Mouse (Mus musculus) lung, embryonic 14.5 days (tissue): ENCODE measurements around the gene Cry2. TPM values are rescaled to one million over a fixed set of nuclear protein-coding genes. Genes with fewer than 3 reads are reported as not detected.

Experiments used
- ATAC-seq: fragments of 200-750 bp; cut with Nextera tagmentation; 2 replicates; pipeline ENCODE4 v1.8.0; 2017; ENCODE audit warnings: mild to moderate bottlenecking, moderate TSS enrichment, moderate library complexity; ENCODE audit not compliant: insufficient read depth
- DNase-seq: peaks from one replicate; pipeline ENCODE4 v3.0.0-alpha.2; 2015
- H3K27ac ChIP-seq: fragments of 300-500 bp; sonication (generic); 2 replicates; pipeline ENCODE4 v1.5.1; 2014; ENCODE audit warnings: low read depth, mild to moderate bottlenecking, moderate library complexity
- H3K27me3 ChIP-seq: fragments of 300-500 bp; sonication (generic); 2 replicates; pipeline ENCODE4 v1.6.1; 2014; ENCODE audit warnings: low read length, control low read depth; ENCODE audit not compliant: insufficient read depth
- H3K36me3 ChIP-seq: fragments of 300-500 bp; sonication (generic); 2 replicates; pipeline ENCODE4 v1.6.1; 2014; ENCODE audit warnings: control low read depth; ENCODE audit not compliant: insufficient read depth
- H3K4me1 ChIP-seq: fragments of 300-500 bp; sonication (generic); 2 replicates; pipeline ENCODE4 v1.6.1; 2014; ENCODE audit warnings: antibody characterized with exemption, control low read depth; ENCODE audit not compliant: insufficient read depth
- H3K4me2 ChIP-seq: fragments of 300-500 bp; sonication (generic); 2 replicates; pipeline ENCODE4 v1.6.1; 2014; ENCODE audit warnings: mild to moderate bottlenecking
- H3K4me3 ChIP-seq: fragments of 300-500 bp; sonication (generic); 2 replicates; pipeline ENCODE4 v1.5.1; 2014; ENCODE audit warnings: low read depth, low read length
- H3K9ac ChIP-seq: fragments of 300-500 bp; sonication (generic); 2 replicates; pipeline ENCODE4 v1.6.1; 2014
- H3K9me3 ChIP-seq: fragments of 300-500 bp; sonication (generic); 2 replicates; pipeline ENCODE4 v1.6.1; 2016; ENCODE audit warnings: low read depth, low read length, control low read depth
- CTCF ChIP-seq: IDR thresholded peaks from 2 replicates; pipeline ENCODE4 v1.5.1; 2016; ENCODE audit warnings: antibody characterized with exemption, low read depth
- WGBS: fragments of 180-500 bp; shearing (Covaris S2); extraction: QIAGEN DNeasy Blood & Tissue Kit; methylation state at CpG from one replicate; pipeline ENCODE4 v1.1.7; 2014; 5-methylcytosine and 5-hydroxymethylcytosine counted together
- polyA plus RNA-seq: library from polyadenylated mRNA; unstranded; fragments of >200 nt; fragmentation: Nextera tagmentation; extraction: Ambion mirVana; gene quantifications from 2 replicates; pipeline ENCODE4 v1.2.1, GENCODE M21; 2014

The Cry2 gene
- polyA plus RNA-seq, 1 experiment from 2014 or later: 22.0 TPM

DNA sequence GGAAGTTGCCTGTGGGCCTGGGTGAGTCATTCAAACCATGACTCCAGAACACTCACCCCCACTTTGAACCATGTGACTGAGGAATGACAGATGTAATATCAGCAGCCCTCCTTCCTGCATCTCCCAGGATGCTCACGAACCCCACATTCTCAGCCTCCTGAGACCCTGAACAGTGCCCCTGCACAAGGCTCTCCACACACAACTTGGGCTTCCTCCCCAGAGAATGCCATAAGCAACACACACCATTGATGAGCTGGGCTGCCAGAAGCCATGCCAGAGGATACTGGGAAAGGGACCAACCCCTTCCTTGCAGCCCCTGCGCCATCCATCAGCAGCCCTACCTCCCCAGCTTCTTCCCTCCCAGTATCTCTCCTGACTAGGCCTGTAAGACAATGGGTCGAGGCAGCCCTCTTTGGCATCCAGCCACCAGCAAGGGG lies 45.7 kb downstream of the Cry2 start:
- Histone ChIP-seq H3K4me1 (peaks cover 24% of the 10 kb centered on the region; the same call in 1 of the 2 replicates), H3K27me3 (no peaks in the 10 kb centered on the region), H3K27ac (no peak overlapping the region), H3K4me3 (peak overlapping the region; percentile 66), H3K9me3 (no peaks in the 10 kb centered on the region), H3K9ac (peak overlapping the region; percentile 62; the same call in 1 of the 2 replicates), H3K4me2 (peak overlapping the region; percentile 84), H3K36me3 (peaks cover 39% of the 10 kb centered on the region)
- no peak for TF ChIP-seq CTCF
- ATAC-seq (no peak; the same call in 1 of the 2 replicates), DNase-seq (peak; percentile 13)
- 40% methylated on average over 3 of the region's 3 CpGs for WGBS

- no peak overlapping the region for H3K9ac ChIP-seq
- peaks cover 42% of the 10 kb centered on the region for H3K36me3 ChIP-seq
- WGBS: 79% methylated on average over 4 of the region's 4 CpGs
- H3K4me3 ChIP-seq: no peak overlapping the region
- H3K9me3 ChIP-seq: no peaks in the 10 kb centered on the region
- TF ChIP-seq CTCF: no peak
- no peaks in the 10 kb centered on the region for H3K27me3 ChIP-seq
- peaks cover 23% of the 10 kb centered on the region; the same call in 1 of the 2 replicates for H3K4me1 ChIP-seq
- ATAC-seq (no peak), DNase-seq (no peak)
- H3K4me2 ChIP-seq: peak overlapping the region; percentile 84; the same call in 1 of the 2 replicates
- no peak overlapping the region for H3K27ac ChIP-seq
These were observed 46.2 kb downstream of the Cry2 start for GRCm38 (mm10) chr2:92387646-92388045.

- H3K4me3 ChIP-seq: no peak overlapping the region
- 87% methylated on average over 30 of the region's 30 CpGs for WGBS
- ATAC-seq (no peak), DNase-seq (no peak)
- TF ChIP-seq CTCF: no peak
- peaks cover 18% of the 10 kb centered on the region; the same call in 1 of the 2 replicates for H3K4me1 ChIP-seq
- no peak overlapping the region for H3K9ac ChIP-seq
- H3K9me3 ChIP-seq: no peaks in the 10 kb centered on the region
- no peaks in the 10 kb centered on the region for H3K27me3 ChIP-seq
- H3K4me2 ChIP-seq: no peak overlapping the region
- H3K27ac ChIP-seq: no peak overlapping the region
- H3K36me3 ChIP-seq: peaks cover 47% of the 10 kb centered on the region
These were observed 46.8 kb downstream of the Cry2 start for GRCm38 (mm10) chr2:92386821-92387570.

GRCm38 (mm10) chr2:92385113-92386051 lies 48.5 kb downstream of the Cry2 start:
- Histone ChIP-seq H3K27ac (no peak overlapping the region), H3K4me3 (no peak overlapping the region), H3K4me1 (peaks cover 13% of the 10 kb centered on the region; the same call in 1 of the 2 replicates), H3K9me3 (no peaks in the 10 kb centered on the region), H3K9ac (no peak overlapping the region), H3K36me3 (peaks cover 62% of the 10 kb centered on the region), H3K4me2 (no peak overlapping the region), H3K27me3 (no peaks in the 10 kb centered on the region)
- 75% methylated on average over 22 of the region's 22 CpGs for WGBS
- 0 out of 2 replicates have a peak, but pooled peaks have one; percentile 2 for TF ChIP-seq CTCF
- no peak for ATAC-seq
- DNase-seq: no peak

GRCm38 (mm10) chr2:92384101-92384500 lies 49.7 kb downstream of the Cry2 start:
- Histone ChIP-seq H3K4me2 (no peak overlapping the region), H3K4me1 (0 out of 2 replicates have a peak, but pooled peaks cover 6% of the 10 kb centered on the region), H3K9me3 (no peaks in the 10 kb centered on the region), H3K4me3 (no peak overlapping the region), H3K27ac (no peak overlapping the region), H3K27me3 (no peaks in the 10 kb centered on the region), H3K36me3 (peaks cover 73% of the 10 kb centered on the region), H3K9ac (no peak overlapping the region)
- WGBS: 70% methylated on average over 4 of the region's 4 CpGs
- no peak for TF ChIP-seq CTCF
- no peak for ATAC-seq
- DNase-seq: no peak

DNA sequence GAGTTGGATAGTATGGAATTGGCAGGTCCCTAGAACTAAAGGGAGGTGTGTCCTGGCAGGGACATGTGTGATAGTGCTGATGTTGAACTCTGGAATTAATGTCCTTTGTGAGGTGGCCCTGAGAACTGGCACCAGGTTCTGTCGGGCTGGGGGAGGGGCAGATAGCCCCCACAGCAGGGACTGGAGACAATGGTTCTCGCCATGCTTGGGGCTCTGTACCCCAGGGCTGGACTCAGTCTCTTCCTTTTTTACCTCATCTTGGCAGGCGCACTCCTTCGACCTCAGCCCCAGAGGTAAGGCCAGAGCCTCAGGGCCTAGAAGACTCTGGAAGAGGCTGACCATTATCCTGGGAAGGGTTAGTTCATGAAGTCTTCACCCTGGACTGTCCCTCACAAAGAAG lies 51.1 kb downstream of the Cry2 start:
- no peak for ATAC-seq

More for the DNA sequence above, 51.1 kb downstream of the Cry2 start:
- 87% methylated on average over 4 of the region's 4 CpGs for WGBS
- Histone ChIP-seq H3K36me3 (peaks cover 84% of the 10 kb centered on the region), H3K27me3 (no peaks in the 10 kb centered on the region), H3K9ac (no peak overlapping the region), H3K9me3 (no peaks in the 10 kb centered on the region), H3K4me1 (no peaks in the 10 kb centered on the region), H3K4me3 (no peak overlapping the region), H3K27ac (no peak overlapping the region), H3K4me2 (no peak overlapping the region)
- DNase-seq: no peak
- no peak for TF ChIP-seq CTCF
